Mouse (Mus musculus) spleen, postnatal 0 days (tissue): ENCODE measurements around the gene Foxi1. TPM values are rescaled to one million over a fixed set of nuclear protein-coding genes. Genes with fewer than 3 reads are reported as not detected.

Experiments
- polyA plus RNA-seq: library from polyadenylated mRNA; unstranded; fragments of >200 nt; fragmentation: Nextera tagmentation; extraction: Ambion mirVana; gene quantifications from 2 replicates; pipeline ENCODE4 v1.2.1, GENCODE M21; 2015

The Foxi1 gene
- not detected in 2 replicates for polyA plus RNA-seq

GRCm38 (mm10) chr11:34207989-34208388 is at the start of gene Foxi1:
Foxi1 (minus strand) TSS chr11:34208089.

Other genes with a start within 250 kb of the Foxi1 start
- 0.08 TPM in 2 replicates for gene Kcnmb1, start 245.1 kb downstream of the Foxi1 start, polyA plus RNA-seq
- gene Kcnip1, start 214.9 kb downstream of the Foxi1 start, polyA plus RNA-seq, result 0.28 and 0.34 TPM in 2 replicates
- gene Lcp2, start 161.2 kb downstream of the Foxi1 start, polyA plus RNA-seq, result 11.8 and 15.7 TPM in 2 replicates
- not detected in 2 replicates for gene 4930469K13Rik, start 109.5 kb downstream of the Foxi1 start, polyA plus RNA-seq
- gene Fam196b, start 106.7 kb upstream of the Foxi1 start, polyA plus RNA-seq, result 0.61 and 0.70 TPM in 2 replicates